ENCODE assay signal across 10 mouse cellular contexts in the genomic region with DNA sequence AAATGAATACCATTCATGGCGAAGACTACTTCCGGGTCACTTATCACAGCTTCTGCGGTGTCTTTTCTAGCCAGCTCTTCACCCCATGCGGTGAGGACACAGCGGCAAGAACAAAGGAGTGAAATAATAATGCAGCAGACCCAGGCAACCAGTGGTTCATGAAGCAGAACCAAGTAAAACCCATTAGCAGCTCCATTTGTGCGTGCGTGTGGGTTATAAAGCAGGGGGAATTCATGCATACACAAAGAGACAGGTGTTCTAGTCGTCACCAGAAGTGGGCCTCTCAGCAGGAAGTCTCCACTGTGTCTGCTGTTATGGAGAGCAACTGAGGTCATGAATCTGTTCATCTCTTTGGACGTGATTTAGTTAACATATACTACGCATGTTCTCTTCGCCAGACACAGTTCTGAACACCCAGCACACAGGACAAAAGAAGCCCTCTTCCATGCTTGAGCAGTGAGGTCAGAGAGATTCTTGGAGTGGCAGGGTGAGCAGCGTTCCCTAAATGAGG. TPM values are rescaled to one million over a fixed set of nuclear protein-coding genes. Genes with fewer than 3 reads are reported as not detected.
A peak's percentile ranks its signal among the peaks of the same experiment; 100 is the strongest.
DNase-seq lines count a peak whose midpoint lies in the region; ATAC-seq and TF ChIP-seq lines count a peak whose summit lies in the region.
"Had no signal": no experiment of that assay in that cellular context is flagged by ENCODE, and none has a peak within 500 bp of the region (broad histone marks: within the 10 kb centered on the region; RNA-seq: fewer than 3 reads in every experiment).

No protein-coding gene starts in this region.

- no peak overlapping the region for H3K9ac ChIP-seq in forebrain, embryonic 14.5 days (ENCODE audit: low read length)
- H3K9ac ChIP-seq in midbrain, embryonic 13.5 days (replicated peaks): no peak overlapping the region
- H3K9ac ChIP-seq: heart, embryonic 12.5 days; liver, embryonic 13.5 days had no signal

- TF ChIP-seq POLR2A in testis, adult 2 months (IDR thresholded peaks at IDR 0.05; ENCODE audit: control insufficient read depth, low read depth, low read length): no peak

- 0 out of 2 replicates have a peak overlapping the region, but pooled peaks have one; percentile 14 for H3K4me3 ChIP-seq in testis, adult 2 months (ENCODE audit: control insufficient read depth, low read depth, low read length)
- no peak overlapping the region for H3K4me3 ChIP-seq in forebrain, embryonic 14.5 days (ENCODE audit: low read depth, low read length)
- no peak overlapping the region for H3K4me3 ChIP-seq in midbrain, embryonic 13.5 days (replicated peaks)
- H3K4me3 ChIP-seq: heart, embryonic 12.5 days; layer of hippocampus, adult 2 months; liver, embryonic 13.5 days had no signal

- H3K4me2 ChIP-seq in forebrain, embryonic 14.5 days (ENCODE audit: low read length): no peak overlapping the region
- no peak overlapping the region for H3K4me2 ChIP-seq in midbrain, embryonic 13.5 days (replicated peaks)
- H3K4me2 ChIP-seq: heart, embryonic 12.5 days; liver, embryonic 13.5 days had no signal

- H3K4me1 ChIP-seq in testis, adult 2 months (ENCODE audit: control insufficient read depth, insufficient read depth, low read length): peaks cover 2% of the 10 kb centered on the region
- no peaks in the 10 kb centered on the region for H3K4me1 ChIP-seq in forebrain, embryonic 14.5 days (ENCODE audit: control insufficient read depth, insufficient read depth, low read length)
- H3K4me1 ChIP-seq in midbrain, embryonic 13.5 days (replicated peaks): no peaks in the 10 kb centered on the region; the same call in 1 of the 2 replicates
- H3K4me1 ChIP-seq: liver, embryonic 13.5 days had no signal

- DNase-seq in testis, postnatal 14 days (ENCODE audit: low spot score): no peak
- peak; percentile 7 for DNase-seq in forebrain, embryonic 14.5 days (ENCODE audit: low spot score)
- no peak for DNase-seq in thymus, postnatal 10 days (ENCODE audit: low spot score in 2 of 2)
- DNase-seq in spleen, postnatal 36 days (ENCODE audit: low spot score in 2 of 2): no peak
- DNase-seq: liver, embryonic 13.5 days had no signal

- no peak for TF ChIP-seq CTCF in testis, adult 2 months (IDR thresholded peaks at IDR 0.05; ENCODE audit: control insufficient read depth, insufficient read depth, insufficient replicate concordance, low read depth, low read length)

- H3K27me3 ChIP-seq in testis, adult 2 months (ENCODE audit: control insufficient read depth, insufficient read depth, low read length): no peaks in the 10 kb centered on the region
- no peaks in the 10 kb centered on the region for H3K27me3 ChIP-seq in forebrain, embryonic 14.5 days (replicated peaks; ENCODE audit: control insufficient read depth, insufficient read depth, low read length)
- no peaks in the 10 kb centered on the region for H3K27me3 ChIP-seq in midbrain, embryonic 13.5 days
- H3K27me3 ChIP-seq: heart, embryonic 12.5 days; liver, embryonic 13.5 days had no signal

- 27% methylated on average over 12 of the region's 12 CpGs for WGBS in forebrain, embryonic 14.5 days
- 19% methylated on average over 12 of the region's 12 CpGs for WGBS in midbrain, embryonic 13.5 days

- ATAC-seq in forebrain, embryonic 14.5 days: peak; percentile 26; the same call in 1 of the 2 replicates
- peak; percentile 62 for ATAC-seq in midbrain, embryonic 13.5 days
- no peak for ATAC-seq in CD4-positive, CD25-positive, alpha-beta regulatory T cell, adult 4 months

- H3K9me3 ChIP-seq in forebrain, embryonic 14.5 days (replicated peaks; ENCODE audit: control insufficient read depth, low read length): 0 out of 2 replicates have a peak, but pooled peaks cover 4% of the 10 kb centered on the region
- 0 out of 2 replicates have a peak, but pooled peaks cover 6% of the 10 kb centered on the region for H3K9me3 ChIP-seq in midbrain, embryonic 13.5 days
- H3K9me3 ChIP-seq: liver, embryonic 13.5 days had no signal

- H3K27ac ChIP-seq in testis, adult 2 months (ENCODE audit: control insufficient read depth, insufficient read depth, low read depth, low read length): no peak overlapping the region
- no peak overlapping the region for H3K27ac ChIP-seq in forebrain, embryonic 14.5 days (ENCODE audit: low read depth, low read length)
- no peak overlapping the region for H3K27ac ChIP-seq in midbrain, embryonic 13.5 days
- H3K27ac ChIP-seq: layer of hippocampus, adult 2 months; liver, embryonic 13.5 days had no signal

- H3K36me3 ChIP-seq in testis, adult 2 months (ENCODE audit: control insufficient read depth, insufficient read depth, low read length): no peaks in the 10 kb centered on the region
- H3K36me3 ChIP-seq in forebrain, embryonic 14.5 days (ENCODE audit: control insufficient read depth, insufficient read depth, low read length): no peaks in the 10 kb centered on the region
- H3K36me3 ChIP-seq in midbrain, embryonic 13.5 days: no peaks in the 10 kb centered on the region
- H3K36me3 ChIP-seq: heart, embryonic 12.5 days; liver, embryonic 13.5 days had no signal

RNA-seq across cellular contexts. Expression of gene Kcnmb2, which starts 19.6 kb away (rescaled TPM):
- 0.10 and 0.49 TPM in 2 replicates for polyA plus RNA-seq in testis, adult 2 months (2012; rRNA removed)
- 3.7 and 6.4 TPM in 2 replicates for polyA plus RNA-seq in forebrain, embryonic 14.5 days (2014; fragmentation: Nextera tagmentation; extraction: Ambion mirVana)
- 6.5 and 6.9 TPM in 2 replicates for polyA plus RNA-seq in midbrain, embryonic 13.5 days (2015; fragmentation: Nextera tagmentation; extraction: Ambion mirVana)
- polyA plus RNA-seq in CD4-positive, CD25-positive, alpha-beta regulatory T cell, adult 4 months (2017; shearing (Covaris generic)): not detected
